Mouse (Mus musculus): ENCODE data around the gene Cbfa2t3.

The Cbfa2t3 gene

DNA sequence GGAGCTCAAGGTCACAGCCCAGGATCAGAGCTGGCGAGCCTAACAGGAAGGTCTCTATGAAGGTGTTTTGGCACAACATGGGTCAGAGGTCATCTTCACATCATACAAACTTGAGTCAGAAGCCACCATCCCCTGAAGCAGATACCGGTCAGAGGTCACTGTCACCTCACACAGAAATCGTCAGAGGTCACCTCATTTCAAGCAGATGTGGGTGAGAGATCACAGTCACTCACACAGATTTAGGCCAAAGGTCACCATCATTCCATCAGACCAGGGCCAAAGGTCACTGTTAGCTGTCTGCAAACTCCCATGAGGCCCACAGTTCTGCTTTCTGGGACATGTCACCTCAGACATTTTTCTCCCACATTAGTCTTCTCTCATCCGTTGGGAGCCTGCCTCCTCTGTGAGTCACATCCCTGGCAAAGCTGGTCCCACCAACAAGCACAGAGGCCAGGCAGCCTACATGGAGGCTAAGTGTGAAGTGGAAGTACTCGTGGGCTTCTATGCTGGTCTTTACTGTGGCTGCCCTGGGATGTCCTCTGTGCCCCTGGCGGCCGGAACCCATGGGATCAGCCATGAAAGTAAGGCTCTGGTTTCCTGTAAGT is 3.4 kb downstream of the Cbfa2t3 start:
- in situ Hi-C loops (cut with MboI; ENCODE audit: low sequenced_read_pairs): no loop called here

DNA sequence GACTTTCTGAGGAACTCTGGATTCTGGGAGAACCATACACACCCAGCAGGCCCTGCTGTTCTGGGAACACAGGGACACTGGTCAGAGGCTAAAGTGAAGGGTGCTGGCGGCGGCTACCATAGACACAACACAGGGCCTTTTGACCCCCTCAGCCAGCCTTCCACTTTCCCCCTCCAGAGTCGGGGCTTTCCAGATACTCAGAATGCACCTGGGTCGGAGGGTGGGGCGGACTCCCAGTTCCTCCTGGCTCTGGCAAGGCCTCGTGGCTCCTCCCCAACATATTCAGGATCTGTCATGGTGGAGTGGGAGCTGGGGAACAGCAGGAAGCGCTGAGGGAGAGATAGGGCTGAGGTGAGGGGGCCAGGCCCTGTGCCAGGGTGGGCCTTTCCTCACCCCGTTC is 6.8 kb downstream of the Cbfa2t3 start:
- in situ Hi-C loops (cut with MboI; ENCODE audit: low sequenced_read_pairs): no loop called here

DNA sequence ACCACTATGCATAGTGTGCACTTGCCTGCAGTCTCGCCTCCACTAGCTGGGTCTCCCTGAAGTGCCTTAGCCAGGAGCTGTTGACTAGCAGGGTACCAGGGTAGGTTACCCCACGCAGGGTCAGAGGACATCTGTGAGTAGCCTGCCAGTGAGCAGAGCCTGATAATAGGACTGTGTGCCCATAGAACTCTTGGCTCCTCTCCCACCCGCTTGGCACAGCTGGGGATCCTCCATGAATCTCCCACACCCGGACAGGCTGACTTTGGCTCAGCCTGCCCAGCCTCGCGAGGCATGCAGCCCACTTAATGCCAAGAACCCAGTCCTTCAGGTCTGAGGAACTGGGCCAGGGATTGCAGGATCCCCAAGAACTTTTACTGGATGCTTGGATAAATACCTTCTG is 7.9 kb downstream of the Cbfa2t3 start:
- in situ Hi-C loops (cut with MboI; ENCODE audit: low sequenced_read_pairs): no loop called here

DNA sequence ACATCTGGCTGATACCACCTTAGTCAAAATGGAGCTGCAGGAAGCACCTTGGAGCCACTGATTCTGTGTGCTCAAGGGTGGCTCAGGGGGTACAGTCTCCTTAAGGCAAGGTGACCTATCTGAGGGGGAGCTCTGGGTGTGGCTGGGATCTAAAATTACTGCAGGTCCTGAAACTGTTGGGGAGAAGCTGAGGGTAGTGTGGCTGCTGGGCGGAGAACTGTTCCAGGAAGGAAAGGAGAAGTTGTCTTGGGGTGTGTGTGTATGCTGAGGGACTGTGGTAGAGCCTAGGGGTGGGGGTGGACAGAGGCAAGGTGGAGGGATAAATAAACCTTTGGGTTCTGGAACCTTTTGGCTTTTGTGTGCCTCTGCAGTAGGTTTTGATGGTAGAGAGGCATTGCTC is 9.6 kb downstream of the Cbfa2t3 start:
- in situ Hi-C loops (cut with MboI; ENCODE audit: low sequenced_read_pairs): no loop called here

DNA sequence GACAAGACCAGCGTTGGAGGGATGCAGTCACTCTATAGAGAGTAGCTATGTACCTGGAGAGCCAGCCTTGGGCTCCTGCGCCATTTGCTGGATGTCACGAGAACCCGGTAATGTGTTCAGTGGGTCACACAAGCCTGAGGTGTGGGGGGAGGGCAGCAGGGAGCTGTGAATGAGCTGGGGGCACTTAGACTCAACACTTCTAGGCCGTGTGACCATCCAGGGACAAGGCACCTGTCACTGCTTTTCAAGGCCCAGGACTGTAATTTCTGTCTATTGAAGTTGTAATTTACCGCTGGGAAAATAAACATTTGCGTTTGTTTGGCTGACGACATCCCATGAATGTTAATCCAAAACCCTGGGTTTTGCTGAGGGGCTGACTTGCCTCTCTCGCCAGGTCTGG is 12.0 kb downstream of the Cbfa2t3 start:
- in situ Hi-C loops (cut with MboI; ENCODE audit: low sequenced_read_pairs): no loop called here

DNA sequence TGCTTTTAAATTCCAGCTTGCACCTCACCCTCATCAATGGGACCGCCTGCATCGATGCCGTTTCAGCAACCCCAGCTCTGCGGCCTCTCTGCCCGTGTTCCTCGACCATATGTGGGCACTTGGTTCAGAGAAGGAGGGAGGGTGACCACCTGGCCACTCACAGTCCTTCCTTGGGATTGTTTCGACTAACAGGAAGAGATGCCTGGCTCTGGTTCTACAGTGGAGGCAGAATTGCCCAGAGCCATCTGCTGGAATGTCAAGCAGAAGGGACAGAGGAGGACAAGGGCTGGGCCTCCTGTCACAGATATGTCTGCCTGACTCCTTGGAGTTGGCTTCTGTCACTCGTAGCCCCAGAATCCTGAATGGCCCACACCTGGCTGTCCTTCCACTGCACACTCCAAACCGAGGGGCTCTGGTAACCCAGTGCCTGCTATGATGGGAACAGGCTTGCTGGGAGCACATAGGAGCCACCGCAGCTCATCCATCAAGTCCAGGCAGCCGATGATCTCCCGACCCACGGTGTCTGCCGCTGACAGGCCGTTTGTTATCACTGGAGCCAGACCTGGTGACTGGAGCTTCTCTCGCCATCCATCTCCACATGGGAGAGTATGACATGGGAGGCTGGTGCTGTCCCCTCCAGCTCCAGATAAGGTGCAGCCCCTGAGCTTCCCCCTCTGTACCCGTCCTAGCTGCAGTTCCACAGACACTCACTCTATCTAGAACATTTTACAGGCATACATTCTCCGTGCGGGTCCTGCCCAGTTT is 13.6 kb downstream of the Cbfa2t3 start:
- in situ Hi-C loops (cut with MboI; ENCODE audit: low sequenced_read_pairs): no loop called here

DNA sequence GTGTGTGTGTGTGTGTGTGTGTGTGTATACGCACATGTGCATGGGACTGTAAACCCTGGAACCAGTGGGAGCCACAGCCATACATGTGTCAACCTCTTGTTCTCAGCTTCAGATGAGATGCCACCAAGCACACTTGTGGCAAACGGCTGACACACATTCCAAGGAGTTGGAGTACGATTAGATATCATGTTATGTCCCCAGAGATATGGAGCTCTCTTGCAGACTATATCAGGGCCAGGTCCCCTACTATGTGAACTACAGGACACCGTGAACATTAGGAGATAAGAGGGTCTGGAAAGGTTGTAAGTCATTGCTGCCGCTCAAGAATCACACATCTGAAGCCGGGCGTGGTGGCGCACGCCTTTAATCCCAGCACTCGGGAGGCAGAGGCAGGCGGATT is 16.1 kb downstream of the Cbfa2t3 start:
- in situ Hi-C loops (cut with MboI; ENCODE audit: low sequenced_read_pairs): no loop called here

DNA sequence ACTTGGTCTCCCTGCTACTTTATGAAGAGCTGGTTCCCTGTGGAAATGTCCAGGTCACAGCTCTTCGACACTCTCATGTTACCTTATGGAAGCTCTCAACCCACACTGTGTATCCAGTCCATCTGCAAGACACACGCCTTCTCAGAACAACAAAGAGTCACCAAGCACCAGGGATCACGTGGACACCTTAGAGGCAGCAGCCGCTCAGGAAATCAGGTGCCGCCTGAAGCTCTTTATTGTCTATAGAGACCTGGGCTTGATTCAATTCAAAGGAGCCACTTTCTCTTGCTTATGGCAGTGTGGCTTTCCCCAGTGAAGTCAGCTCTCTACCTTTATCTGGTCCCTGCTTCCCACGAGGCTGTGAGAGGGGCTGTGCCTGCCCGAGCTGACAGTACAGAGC is 18.7 kb downstream of the Cbfa2t3 start:
- in situ Hi-C loops (cut with MboI; ENCODE audit: low sequenced_read_pairs): no loop called here

DNA sequence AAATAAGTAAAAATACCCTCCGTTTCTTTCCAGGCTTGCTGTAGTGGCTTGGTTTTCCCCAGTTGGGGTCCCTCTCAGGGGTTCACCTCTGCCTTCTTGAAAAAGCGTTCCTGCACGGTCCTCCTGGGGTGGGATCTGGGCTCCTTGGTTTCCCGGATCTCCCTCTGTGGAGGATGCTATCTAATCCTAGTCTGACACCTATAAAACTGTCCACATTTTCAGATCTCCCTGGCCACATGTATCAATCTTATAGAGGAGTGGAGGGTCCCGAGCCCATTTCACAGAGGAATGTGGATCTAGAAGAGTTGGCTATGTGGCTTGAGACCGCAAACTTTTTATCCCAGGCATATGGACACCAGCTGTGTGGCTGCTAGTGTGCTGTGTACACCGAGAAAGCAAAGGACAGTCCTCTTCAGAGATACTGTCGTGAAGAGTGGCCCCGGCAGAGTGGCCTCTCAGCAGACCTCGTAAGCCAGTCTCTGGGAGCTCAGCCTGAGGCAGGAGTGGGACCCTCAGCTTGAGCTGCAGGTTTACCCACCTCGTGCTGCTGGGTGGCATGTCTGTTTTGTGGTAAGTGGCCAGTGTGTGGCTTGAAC is 19.5 kb downstream of the Cbfa2t3 start:
- in situ Hi-C loops (cut with MboI; ENCODE audit: low sequenced_read_pairs): no loop called here

DNA sequence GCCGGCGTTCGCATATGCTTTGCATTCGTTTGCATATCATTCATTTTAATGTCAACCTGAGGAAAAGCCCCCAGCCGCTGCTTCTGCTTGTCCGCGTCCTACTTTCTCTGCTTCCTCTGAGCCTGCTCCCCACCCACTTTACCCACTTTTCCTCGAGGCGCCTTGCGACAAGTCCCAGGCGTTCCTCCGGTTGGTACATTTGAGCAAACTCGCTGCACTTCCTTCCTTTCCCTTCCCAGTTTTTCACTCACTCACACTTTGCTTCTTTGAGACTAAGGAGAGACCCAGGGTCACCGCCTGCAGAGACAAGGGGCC is 20.1 kb downstream of the Cbfa2t3 start:
- in situ Hi-C loops (cut with MboI; ENCODE audit: low sequenced_read_pairs): no loop called here

DNA sequence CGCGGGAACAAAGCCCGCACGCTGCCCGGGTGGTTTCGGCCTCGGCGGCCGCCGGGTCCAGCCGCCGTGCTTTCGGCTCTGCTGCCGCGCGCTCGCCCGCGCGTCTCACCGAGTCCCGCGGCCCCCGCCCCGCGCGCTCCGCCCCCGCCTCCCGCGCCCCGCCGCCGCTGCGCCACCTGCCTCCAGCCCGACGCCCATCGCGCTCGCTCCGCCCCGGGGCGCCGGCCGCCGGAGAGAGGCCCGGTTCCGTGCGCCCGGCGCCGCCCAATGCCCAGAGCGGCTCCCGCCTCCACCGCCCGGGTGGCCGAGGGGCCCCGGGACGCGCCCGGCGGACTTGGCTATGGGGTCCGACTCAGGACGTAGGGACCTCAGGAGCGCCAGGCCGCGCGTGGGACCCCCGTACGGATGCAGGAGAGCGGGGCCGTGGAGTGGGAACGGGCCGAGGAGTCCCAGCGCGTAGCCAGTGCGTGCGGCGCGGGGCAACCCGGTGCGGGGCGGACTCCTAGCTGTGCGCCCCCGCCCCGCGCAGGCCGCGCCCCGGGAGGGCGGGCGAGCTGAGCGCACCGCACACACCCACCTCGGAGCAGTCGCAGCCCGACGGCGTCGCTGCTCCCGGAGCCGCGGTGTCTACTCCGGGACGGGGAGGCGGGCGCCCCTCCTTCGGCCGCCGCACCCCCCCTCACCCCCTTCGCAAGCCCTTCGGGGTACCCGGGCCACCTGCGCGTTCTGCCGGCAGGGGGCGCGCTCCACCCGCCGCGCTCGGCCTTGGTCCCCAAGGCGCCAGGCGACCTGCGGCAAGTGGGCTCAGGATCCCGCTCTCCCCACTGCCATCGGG is 20.6 kb downstream of the Cbfa2t3 start:
- in situ Hi-C loops (cut with MboI; ENCODE audit: low sequenced_read_pairs): no loop called here

DNA sequence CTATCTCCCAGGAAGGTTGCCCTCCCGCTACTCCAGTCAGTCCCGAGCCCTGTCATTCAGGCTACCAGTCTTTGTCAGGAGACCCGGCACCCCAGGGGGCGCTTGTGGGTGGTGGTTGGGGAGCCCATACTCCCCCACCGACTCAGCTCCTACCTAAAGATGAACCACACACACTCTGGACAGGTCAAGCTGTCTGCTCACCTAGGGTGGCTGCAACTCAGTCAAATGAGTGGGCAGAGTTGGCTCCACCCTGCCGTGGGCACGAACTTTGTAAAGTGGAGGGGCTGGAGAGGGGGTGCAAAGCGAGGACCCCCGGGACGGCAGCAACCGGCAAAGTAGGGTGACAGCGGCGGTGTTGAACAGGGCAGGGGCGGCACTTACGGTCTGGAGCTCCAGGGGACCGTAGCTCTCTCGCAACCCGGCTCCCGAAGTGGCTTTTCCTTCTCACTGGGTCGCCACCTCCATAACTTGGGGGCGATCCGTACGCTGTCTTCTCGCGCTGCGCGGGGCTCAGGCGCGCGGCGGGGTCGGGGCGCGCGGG is 21.4 kb downstream of the Cbfa2t3 start:
- in situ Hi-C loops (cut with MboI; ENCODE audit: low sequenced_read_pairs): no loop called here

DNA sequence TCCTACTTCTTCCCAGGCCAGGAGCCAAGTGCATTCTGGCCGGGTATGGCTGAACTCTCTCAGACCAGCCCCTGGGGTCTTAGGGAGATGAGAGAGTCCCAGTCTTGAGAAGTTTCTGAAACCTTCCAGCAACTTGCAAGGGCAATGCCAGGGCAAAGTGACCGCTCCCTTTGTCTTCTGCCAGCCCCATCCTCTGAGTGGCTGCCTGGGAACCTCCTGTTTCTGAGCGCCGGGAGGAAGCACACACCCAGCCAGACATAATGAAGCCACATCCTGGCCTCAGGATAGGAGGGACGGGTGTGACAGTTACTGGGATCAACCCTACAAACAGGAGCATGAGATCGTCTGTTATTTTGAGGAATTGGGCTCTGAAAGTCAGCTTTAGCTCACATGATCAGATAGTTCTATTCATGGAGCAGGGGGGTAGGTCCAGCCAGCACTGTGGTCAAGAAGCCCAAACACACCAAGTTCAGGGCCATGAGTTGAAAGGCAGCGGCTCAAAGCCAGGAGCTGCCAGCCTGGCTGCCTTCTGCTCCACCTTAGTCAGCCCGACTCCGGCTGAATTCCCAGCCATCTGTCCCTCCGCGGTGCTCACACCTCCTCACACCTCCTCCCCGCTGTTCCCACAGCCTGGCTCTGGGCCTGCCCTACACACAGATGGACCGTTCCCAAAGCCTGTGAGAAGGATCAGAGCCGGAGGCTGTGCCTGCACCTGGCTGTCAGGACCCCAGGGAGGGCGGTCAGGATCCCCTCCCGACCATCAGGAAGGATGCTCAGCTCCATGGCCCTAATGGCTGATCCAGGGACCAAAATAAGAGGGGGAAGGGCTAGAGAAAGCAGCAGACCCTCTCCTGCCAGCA is 22.1 kb downstream of the Cbfa2t3 start:
- in situ Hi-C loops (cut with MboI; ENCODE audit: low sequenced_read_pairs): no loop called here

DNA sequence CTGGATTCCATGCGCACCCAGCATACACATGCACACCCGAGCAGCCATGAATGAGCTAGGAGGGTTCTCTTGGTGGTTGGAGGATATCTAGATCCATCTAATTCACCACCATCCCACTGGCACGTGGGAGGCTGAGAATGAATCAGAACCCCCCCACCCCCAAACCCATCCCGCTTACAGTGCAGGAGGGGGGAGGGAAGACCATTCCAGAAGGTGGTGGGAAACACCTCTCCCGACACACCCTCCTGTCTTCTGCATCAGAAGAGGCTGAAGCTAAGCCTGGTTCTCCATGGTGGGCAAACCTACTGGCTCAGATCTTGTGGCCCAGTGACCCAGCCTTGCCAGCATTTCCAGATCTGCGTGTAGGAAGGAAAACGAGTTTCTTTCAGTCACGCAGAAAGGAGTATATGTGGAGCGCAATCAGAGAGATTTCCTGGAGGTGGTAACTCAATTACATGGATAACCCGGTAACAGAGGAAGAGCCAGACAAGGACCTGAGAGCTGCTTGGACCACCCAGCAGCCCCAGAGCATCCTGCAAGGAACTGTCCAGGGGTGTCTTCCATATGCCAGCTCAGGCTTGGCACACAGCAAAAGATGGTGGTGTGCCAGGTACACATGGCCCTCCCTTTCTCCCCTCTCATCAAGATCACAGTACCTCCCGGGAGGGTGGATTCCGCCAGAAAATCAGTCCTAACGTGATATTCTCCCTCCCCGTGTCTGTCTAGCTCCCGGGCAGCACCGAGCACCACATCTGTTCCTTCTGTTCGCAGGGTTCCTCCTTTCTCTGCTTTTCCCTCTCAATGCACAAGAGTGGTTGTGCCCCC is 23.1 kb downstream of the Cbfa2t3 start:
- in situ Hi-C loops (cut with MboI; ENCODE audit: low sequenced_read_pairs): no loop called here

DNA sequence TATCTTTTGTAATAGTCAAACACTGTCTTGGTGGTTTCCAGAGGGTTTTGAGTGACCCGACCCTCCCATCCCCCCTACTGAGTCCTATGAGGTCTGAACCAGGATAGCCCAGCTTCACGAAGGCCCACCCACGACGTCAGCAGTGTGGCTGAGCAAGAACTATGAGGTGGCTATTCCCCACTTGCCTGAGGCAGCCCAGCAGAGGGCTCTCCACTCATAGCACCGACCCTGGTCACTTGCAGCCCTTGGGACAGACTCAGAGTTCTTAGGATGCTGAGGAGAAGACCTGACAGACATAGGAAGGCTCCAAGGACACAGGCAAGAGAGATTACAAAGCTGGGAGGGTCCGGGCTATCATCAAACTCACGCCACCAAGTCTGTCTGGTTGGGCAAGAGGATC is 23.9 kb downstream of the Cbfa2t3 start:
- in situ Hi-C loops (cut with MboI; ENCODE audit: low sequenced_read_pairs): no loop called here

DNA sequence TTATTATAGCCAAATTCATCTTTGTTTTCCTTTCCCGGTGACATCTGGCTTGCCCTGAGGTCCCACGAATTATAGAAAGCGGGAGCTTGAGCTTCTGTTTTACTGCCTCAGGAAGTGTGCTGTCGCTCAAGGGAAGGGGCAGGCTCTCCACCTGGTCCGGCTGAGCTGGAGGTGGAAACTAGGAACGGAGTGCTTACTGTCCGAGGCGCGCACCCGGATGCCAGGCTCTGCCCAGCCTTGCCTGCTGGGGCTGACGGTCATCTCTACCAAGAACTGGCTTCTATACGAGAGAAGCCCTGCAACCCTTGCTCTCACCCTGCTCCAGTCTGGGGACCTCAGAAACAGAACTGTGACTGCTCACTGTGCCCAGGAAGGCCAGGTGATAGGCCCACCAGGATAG is 24.9 kb downstream of the Cbfa2t3 start:
- in situ Hi-C loops (cut with MboI; ENCODE audit: low sequenced_read_pairs): no loop called here

DNA sequence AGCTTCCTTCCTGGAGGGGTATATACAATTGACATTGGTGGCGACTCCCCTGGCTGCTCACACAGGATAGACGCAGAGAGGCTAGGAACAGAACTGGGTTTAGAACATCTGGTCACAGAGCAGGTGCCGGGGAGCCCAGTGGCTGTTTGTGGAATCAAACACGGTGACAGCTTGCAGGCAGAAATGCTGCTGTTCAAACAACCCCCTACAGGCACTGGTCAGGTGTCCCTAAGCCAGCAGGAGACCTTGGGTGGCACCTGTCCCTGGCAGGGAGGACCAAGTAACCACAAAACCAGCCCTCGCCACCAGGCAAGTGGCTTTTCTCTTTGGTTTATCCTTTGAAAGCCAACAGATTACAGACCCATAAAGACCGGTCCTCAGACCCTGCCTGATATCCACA is 27.0 kb downstream of the Cbfa2t3 start:
- in situ Hi-C loops (cut with MboI; ENCODE audit: low sequenced_read_pairs): no loop called here

DNA sequence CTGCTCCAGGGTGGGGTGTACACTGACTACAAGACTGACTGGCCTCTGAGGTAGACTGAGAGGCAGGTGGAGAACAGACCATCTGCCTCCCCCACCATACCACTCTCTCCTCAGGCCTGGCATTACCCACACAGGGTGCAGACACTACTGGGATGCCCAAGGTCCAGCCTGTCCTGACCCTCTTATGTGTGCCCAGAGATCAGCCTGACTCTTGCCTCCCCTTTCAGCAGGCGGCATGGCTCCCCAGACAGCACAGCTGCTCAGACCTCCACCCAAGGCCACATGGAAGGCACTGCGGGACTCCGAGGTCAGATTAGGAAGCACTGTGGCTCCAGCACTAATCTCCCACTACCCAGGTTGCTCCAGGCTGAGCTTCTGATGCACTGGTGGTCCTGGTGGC is 28.2 kb downstream of the Cbfa2t3 start:
- in situ Hi-C loops (cut with MboI; ENCODE audit: low sequenced_read_pairs): no loop called here

DNA sequence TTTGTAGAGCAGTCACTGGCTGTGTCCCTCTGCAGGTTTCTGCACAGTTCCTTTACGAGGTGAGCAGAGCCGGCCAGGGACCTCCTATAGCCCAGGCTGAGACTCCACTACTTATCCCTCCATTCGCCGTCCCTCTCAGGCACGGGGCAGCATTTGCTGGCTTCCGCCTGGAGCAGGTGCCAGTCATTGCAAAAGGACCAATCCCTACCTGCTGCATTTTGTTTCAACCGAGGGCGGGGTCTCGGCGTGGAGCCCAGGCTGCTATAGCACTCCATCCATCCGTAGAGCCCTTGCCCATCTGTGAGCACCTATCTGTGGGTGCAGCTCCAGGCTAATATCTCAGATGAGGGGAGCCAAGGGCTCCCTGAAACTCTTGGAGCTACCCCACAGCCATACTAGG is 28.9 kb downstream of the Cbfa2t3 start:
- in situ Hi-C loops (cut with MboI; ENCODE audit: low sequenced_read_pairs): no loop called here

DNA sequence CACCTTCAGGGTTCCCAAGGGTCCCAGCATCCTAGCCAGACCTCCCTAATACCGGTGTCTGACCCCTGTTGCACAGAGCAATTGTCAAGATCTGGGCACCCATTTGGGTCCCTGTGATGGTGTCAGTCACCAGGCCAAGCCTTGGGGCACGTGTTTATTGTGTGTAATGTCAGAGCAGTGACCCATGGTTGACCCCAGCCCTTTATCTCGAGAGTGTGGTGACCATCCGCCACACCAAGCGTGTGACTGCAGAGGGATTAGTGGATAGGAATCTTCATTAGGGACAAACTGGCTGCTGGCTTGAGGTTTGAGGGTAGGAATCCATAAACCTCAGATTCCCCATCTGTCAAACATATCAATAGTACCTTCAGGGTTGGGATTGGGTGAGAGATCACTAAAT is 29.5 kb downstream of the Cbfa2t3 start:
- in situ Hi-C loops (cut with MboI; ENCODE audit: low sequenced_read_pairs): no loop called here

Measured in CH12F3 (cell line).